Mouse (Mus musculus) liver, postnatal 0 days (tissue): ENCODE data around the gene Dlgap4.

Source experiments
- CTCF ChIP-seq: sonication (generic); IDR thresholded peaks from 2 replicates; pipeline ENCODE4 v1.5.1; 2016; ENCODE audit warnings: antibody characterized with exemption, low read depth
- EP300 ChIP-seq: IDR thresholded peaks from 2 replicates; pipeline ENCODE4 v1.6.1; 2016; ENCODE audit warnings: antibody characterized with exemption, low read depth, mild to moderate bottlenecking

- TF ChIP-seq EP300 = no peak
- no peak for TF ChIP-seq CTCF
Observed at GRCm38 (mm10) chr2:156614661-156615654, 1.5 kb downstream of the Dlgap4 start.
